Mouse (Mus musculus): ENCODE measurements around the gene Gm20604. TPM values are rescaled to one million over a fixed set of nuclear protein-coding genes. Genes with fewer than 3 reads are reported as not detected.
A peak's percentile ranks its signal among the peaks of the same experiment; 100 is the strongest.

Gene Gm20604
- polyA plus RNA-seq, 1 experiment: 29.1 TPM

DNA sequence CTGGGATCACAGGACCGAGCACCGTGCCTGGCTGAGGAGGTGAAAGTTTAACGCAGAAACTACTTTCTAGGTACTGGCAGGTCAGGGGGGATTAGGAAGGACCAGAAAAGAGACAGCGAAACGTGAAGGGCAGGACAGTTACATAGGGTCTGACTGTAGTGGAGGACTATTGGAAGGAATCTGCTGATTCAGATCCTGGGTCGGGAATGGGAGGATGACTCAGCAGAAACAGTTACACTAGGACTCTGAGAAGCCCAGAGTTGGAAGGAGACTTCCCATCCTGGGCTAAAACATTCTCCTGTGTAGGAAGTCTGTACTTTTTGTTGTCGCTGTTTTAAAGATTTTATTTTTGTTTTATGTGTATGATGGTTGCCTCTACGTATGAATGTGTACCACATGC lies 13.1 kb upstream of the Gm20604 start:
- TF ChIP-seq POLR2A (IDR thresholded peaks at IDR 0.05; ENCODE audit: extremely low read depth, insufficient read depth, low read length) (no peak), CTCF (IDR thresholded peaks at IDR 0.05; ENCODE audit: extremely low read depth, insufficient read depth, low read length) (no peak)
- H3K4me1 ChIP-seq (ENCODE audit: control insufficient read depth, insufficient read depth, low read length): no peaks in the 10 kb centered on the region
- no peak overlapping the region for H3K27ac ChIP-seq (ENCODE audit: insufficient read depth, low read length)
- no peak overlapping the region for H3K4me3 ChIP-seq (ENCODE audit: insufficient read depth, low read length)

- H3K4me1 ChIP-seq (ENCODE audit: control insufficient read depth, insufficient read depth, low read length): no peaks in the 10 kb centered on the region
- no peak overlapping the region for H3K27ac ChIP-seq (ENCODE audit: insufficient read depth, low read length)
- no peak overlapping the region for H3K4me3 ChIP-seq (ENCODE audit: insufficient read depth, low read length)
- no peak for TF ChIP-seq CTCF (IDR thresholded peaks at IDR 0.05; ENCODE audit: extremely low read depth, insufficient read depth, low read length)
- no peak for TF ChIP-seq POLR2A (IDR thresholded peaks at IDR 0.05; ENCODE audit: extremely low read depth, insufficient read depth, low read length)
These were observed 10.5 kb upstream of the Gm20604 start for GRCm38 (mm10) chr12:102769000-102769399.

DNA sequence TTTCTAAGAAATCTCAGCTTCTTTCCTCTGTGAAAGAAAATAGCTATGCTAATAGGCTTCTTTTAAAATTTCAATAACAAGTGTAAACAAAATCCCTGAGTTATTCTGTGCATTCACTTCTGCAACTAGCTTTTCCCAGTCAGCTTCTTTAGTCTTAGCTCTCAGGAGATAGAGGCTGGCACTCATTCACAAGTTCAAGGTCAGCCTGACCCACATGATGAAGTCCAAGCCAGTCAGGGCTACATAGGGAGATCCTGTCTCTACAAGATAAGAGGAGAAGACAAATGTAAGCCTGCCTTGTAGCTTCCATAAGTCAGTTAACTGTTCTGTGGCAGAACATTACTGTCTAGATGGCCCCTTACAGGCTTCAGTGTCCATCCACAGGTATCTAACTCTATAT lies 5.2 kb upstream of the Gm20604 start:
- Histone ChIP-seq H3K27ac (ENCODE audit: insufficient read depth, low read length) (no peak overlapping the region), H3K4me3 (ENCODE audit: insufficient read depth, low read length) (no peak overlapping the region), H3K4me1 (ENCODE audit: control insufficient read depth, insufficient read depth, low read length) (no peaks in the 10 kb centered on the region; the same call in 1 of the 2 replicates)
- TF ChIP-seq POLR2A (IDR thresholded peaks at IDR 0.05; ENCODE audit: extremely low read depth, insufficient read depth, low read length) (no peak), CTCF (IDR thresholded peaks at IDR 0.05; ENCODE audit: extremely low read depth, insufficient read depth, low read length) (no peak)

DNA sequence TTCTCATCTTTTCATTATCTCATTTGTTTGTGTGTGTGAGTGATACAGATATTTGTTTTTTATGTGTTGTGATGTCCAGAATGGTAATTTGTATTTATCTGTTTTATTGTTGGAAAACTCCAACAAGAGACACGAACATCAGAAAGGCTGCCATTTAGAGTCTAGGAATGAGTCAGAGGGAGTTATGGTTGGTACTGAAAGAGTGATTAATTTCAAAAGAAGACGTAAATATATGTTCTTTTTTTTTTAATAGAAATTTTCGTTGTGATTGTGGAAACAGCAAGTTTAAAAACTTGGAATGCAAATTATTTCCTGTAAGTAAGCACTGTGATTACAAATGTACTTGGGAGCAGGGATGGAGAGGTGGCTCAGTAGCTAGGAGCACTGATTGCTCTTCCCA lies 3.2 kb upstream of the Gm20604 start:
- no peaks in the 10 kb centered on the region; the same call in 1 of the 2 replicates for H3K4me1 ChIP-seq (ENCODE audit: control insufficient read depth, insufficient read depth, low read length)
- no peak overlapping the region for H3K4me3 ChIP-seq (ENCODE audit: insufficient read depth, low read length)
- no peak for TF ChIP-seq CTCF (IDR thresholded peaks at IDR 0.05; ENCODE audit: extremely low read depth, insufficient read depth, low read length)
- no peak for TF ChIP-seq POLR2A (IDR thresholded peaks at IDR 0.05; ENCODE audit: extremely low read depth, insufficient read depth, low read length)
- H3K27ac ChIP-seq (ENCODE audit: insufficient read depth, low read length): no peak overlapping the region

GRCm38 (mm10) chr12:102758936-102759335 lies 464 bp upstream of the Gm20604 start:
- TF ChIP-seq CTCF (IDR thresholded peaks at IDR 0.05; ENCODE audit: extremely low read depth, insufficient read depth, low read length) (no peak), POLR2A (IDR thresholded peaks at IDR 0.05; ENCODE audit: extremely low read depth, insufficient read depth, low read length) (no peak)
- H3K27ac ChIP-seq (ENCODE audit: insufficient read depth, low read length): no peak overlapping the region
- H3K4me1 ChIP-seq (ENCODE audit: control insufficient read depth, insufficient read depth, low read length): no peaks in the 10 kb centered on the region; the same call in 1 of the 2 replicates
- H3K4me3 ChIP-seq (ENCODE audit: insufficient read depth, low read length): peak overlapping the region; percentile 91

DNA sequence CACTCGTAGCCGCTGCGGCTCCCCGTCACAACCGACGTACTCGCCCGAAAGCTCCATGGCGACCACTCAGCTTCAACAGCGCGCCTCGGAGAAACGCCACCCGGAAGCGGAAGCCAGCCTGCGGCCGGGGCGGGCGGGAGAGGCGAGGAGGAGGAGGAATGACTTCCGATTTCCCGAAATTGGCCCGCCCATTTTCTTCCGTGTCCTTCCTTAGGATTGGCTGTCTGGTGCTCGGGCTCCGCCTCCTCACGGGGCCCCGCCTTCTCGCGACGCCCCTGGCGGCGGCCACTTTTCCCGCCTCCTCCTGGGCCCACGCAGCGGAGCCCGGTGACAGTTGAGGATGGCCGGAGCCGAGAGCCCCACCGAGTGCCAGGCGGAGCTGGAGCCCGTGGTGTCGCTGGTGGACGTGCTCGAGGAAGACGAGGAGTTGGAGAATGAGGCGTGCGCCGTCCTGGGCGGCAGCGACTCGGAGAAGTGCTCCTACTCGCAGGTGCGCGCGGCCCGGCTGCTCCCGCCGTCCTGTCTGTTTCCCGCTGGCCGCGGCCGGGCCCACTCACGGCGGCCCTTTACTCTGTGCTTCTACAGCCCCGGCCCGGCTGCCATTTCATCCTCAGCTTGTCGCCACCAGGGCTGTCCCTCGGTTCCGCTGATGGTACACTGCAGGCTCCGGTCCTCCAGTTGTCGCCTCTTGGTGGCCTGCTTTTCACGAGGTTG lies 626 bp downstream of the Gm20604 start, which contains the start of the genes Gm28051, Gon7 and Ubr7:
Gene Gm28051, minus strand, starts transcription at position 77 of the 714 bp plus-strand sequence.
Gene Gon7, minus strand, starts transcription at position 115 of the 714 bp plus-strand sequence.
Gene Ubr7, plus strand, starts transcription at position 279 of the 714 bp plus-strand sequence.
- no peaks in the 10 kb centered on the region; the same call in 1 of the 2 replicates for H3K4me1 ChIP-seq (ENCODE audit: control insufficient read depth, insufficient read depth, low read length)
- peak within 1 kb of the TSS; percentile 91 for H3K4me3 ChIP-seq (ENCODE audit: insufficient read depth, low read length)
- peak within 1 kb of the TSS; percentile 53 for H3K27ac ChIP-seq (ENCODE audit: insufficient read depth, low read length)
- TF ChIP-seq CTCF (IDR thresholded peaks at IDR 0.05; ENCODE audit: extremely low read depth, insufficient read depth, low read length): no peak
- no peak; the same call in 1 of the 2 replicates for TF ChIP-seq POLR2A (IDR thresholded peaks at IDR 0.05; ENCODE audit: extremely low read depth, insufficient read depth, low read length)

- no peak for TF ChIP-seq CTCF (IDR thresholded peaks at IDR 0.05; ENCODE audit: extremely low read depth, insufficient read depth, low read length)
- 0 out of 2 replicates have a peak, but pooled peaks have one; percentile 67 for TF ChIP-seq POLR2A (IDR thresholded peaks at IDR 0.05; ENCODE audit: extremely low read depth, insufficient read depth, low read length)
- H3K4me1 ChIP-seq (ENCODE audit: control insufficient read depth, insufficient read depth, low read length): no peaks in the 10 kb centered on the region; the same call in 1 of the 2 replicates
- peak overlapping the region; percentile 91 for H3K4me3 ChIP-seq (ENCODE audit: insufficient read depth, low read length)
- peak overlapping the region; percentile 26; the same call in 1 of the 2 replicates for H3K27ac ChIP-seq (ENCODE audit: insufficient read depth, low read length)
These were observed 1.3 kb downstream of the Gm20604 start for GRCm38 (mm10) chr12:102757055-102757688.

DNA sequence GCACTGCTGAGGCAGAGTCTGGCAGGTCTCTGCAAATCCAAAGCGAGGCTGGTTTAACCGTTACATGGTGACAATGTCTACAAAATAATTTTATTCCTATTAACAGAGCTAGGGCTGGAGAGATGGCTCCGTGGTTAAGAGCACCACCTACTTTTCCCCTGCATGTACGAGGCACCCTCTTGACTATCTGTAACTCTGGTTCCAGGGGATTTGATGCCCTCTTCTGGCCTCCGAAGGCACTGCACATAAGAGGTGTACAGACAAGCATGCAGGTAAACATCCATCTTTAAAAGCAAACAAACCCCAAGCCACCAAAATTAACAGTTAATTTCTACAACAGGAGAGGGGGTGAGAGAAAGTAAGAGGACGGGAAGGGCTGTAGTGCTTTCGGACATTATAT lies 2.2 kb downstream of the Gm20604 start:
- Histone ChIP-seq H3K4me1 (ENCODE audit: control insufficient read depth, insufficient read depth, low read length) (no peaks in the 10 kb centered on the region; the same call in 1 of the 2 replicates), H3K4me3 (ENCODE audit: insufficient read depth, low read length) (no peak overlapping the region), H3K27ac (ENCODE audit: insufficient read depth, low read length) (no peak overlapping the region)
- no peak for TF ChIP-seq POLR2A (IDR thresholded peaks at IDR 0.05; ENCODE audit: extremely low read depth, insufficient read depth, low read length)
- peak; percentile 31 for TF ChIP-seq CTCF (IDR thresholded peaks at IDR 0.05; ENCODE audit: extremely low read depth, insufficient read depth, low read length)

DNA sequence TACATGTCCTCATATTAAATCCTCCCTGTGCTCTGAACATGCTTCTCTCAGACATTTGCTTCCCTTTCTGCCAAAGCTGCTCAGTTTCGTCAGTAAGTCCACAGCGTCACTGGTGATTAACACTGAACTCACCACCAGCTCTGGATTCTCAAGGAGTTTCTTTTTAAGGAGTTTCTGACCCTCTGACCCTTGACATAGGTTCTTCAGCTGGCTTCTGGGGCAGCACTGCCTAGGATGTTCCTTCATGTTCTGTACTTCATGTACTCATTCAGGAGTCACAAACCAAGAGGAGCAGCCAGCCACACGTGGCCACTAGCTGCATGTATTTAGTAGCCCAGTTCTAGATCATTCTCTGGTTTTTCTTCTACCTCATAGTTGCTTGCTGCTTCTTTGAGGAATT lies 10.2 kb downstream of the Gm20604 start:
- Histone ChIP-seq H3K27ac (ENCODE audit: insufficient read depth, low read length) (no peak overlapping the region), H3K4me1 (ENCODE audit: control insufficient read depth, insufficient read depth, low read length) (peaks cover 5% of the 10 kb centered on the region; the same call in 1 of the 2 replicates), H3K4me3 (ENCODE audit: insufficient read depth, low read length) (no peak overlapping the region)
- TF ChIP-seq POLR2A (IDR thresholded peaks at IDR 0.05; ENCODE audit: extremely low read depth, insufficient read depth, low read length): no peak
- no peak for TF ChIP-seq CTCF (IDR thresholded peaks at IDR 0.05; ENCODE audit: extremely low read depth, insufficient read depth, low read length)

Measured in cortical plate, adult 2 months (tissue).